Mouse (Mus musculus) MEL (cell line): Measurements from ENCODE around the gene Tas2r119.
"Not testable (repeated sequence)": the region's sequence is repeated elsewhere in the genome, so short reads cannot be mapped to it uniquely, and the experiment has no call there.

Experiments used
- CHD1 ChIP-seq: IDR thresholded peaks from 2 replicates; pipeline ENCODE4 v1.6.1; 2012; ENCODE audit warnings: low read depth, mild to moderate bottlenecking, inconsistent platforms, low read length, improper control_type of control experiment
- CHD2 ChIP-seq: IDR thresholded peaks from 2 replicates; pipeline ENCODE4 v1.6.1; 2011; ENCODE audit warnings: low read length, improper control_type of control experiment
- CTCF ChIP-seq, 3 experiments: IDR thresholded peaks in 2 of 3; conservative IDR thresholded peaks in 1 of 3; 2 replicates each; pipeline ENCODE4 v1.5.1; 2011 to 2012; ENCODE audit warnings: low read length in 3 of 3, low read depth in 2 of 3, mild to moderate bottlenecking in 2 of 3, improper control_type of control experiment in 1 of 3, inconsistent platforms in 1 of 3, mixed read lengths in 1 of 3, moderate library complexity in 1 of 3; ENCODE audit not compliant: control insufficient read depth in 1 of 3, insufficient read depth in 1 of 3, poor library complexity in 1 of 3, severe bottlenecking in 1 of 3
- EP300 ChIP-seq, 2 experiments: IDR thresholded peaks; 2 replicates each; pipeline ENCODE4 v1.6.1; 2011; ENCODE audit warnings: improper control_type of control experiment in 2 of 2, low read length in 2 of 2, low read depth in 1 of 2, mild to moderate bottlenecking in 1 of 2
- JUND ChIP-seq: IDR thresholded peaks from 2 replicates; pipeline ENCODE4 v1.6.1; 2011; ENCODE audit warnings: low read depth, mild to moderate bottlenecking, improper control_type of control experiment, low read length
- MAFK ChIP-seq: IDR thresholded peaks from 2 replicates; pipeline ENCODE4 v1.6.1; 2011; ENCODE audit warnings: low read depth, mild to moderate bottlenecking, low read length, improper control_type of control experiment, borderline replicate concordance
- MAX ChIP-seq: IDR thresholded peaks from 2 replicates; pipeline ENCODE4 v1.6.1; 2011; ENCODE audit warnings: low read length, improper control_type of control experiment
- POLR2A ChIP-seq, 2 experiments: IDR thresholded peaks; 2 replicates each; pipeline ENCODE4 v1.6.1; 2011 to 2012; ENCODE audit warnings: low read length in 2 of 2, mild to moderate bottlenecking in 2 of 2, control low read depth in 1 of 2, improper control_type of control experiment in 1 of 2, low read depth in 1 of 2, moderate library complexity in 1 of 2; ENCODE audit not compliant: control insufficient read depth in 1 of 2, insufficient read depth in 1 of 2, poor library complexity in 1 of 2
- USF1 ChIP-seq: IDR thresholded peaks from 2 replicates; pipeline ENCODE4 v1.6.1; 2014; ENCODE audit warnings: low read depth, mild to moderate bottlenecking, inconsistent platforms, low read length, improper control_type of control experiment, moderate library complexity

DNA sequence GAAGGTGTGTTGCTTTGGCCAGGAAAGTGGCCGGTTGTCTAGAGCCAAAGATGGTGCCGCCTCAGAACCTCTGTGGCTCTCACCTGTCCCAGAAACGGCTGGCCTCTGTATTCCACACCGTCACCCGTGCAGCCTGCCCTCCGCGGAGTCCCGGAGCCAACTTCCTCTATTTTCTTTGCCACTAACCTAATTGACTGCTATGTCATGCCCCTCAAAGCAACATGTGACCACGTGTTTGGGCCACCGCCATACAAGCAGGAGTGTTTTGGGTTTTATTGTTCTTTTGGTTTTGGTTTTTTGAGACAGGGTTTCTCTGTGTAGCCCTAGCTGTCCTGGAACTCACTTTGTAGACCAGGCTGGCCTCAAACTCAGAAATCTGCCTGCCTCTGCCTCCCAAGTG lies 37.6 kb downstream of the Tas2r119 start:
- TF ChIP-seq USF1; CHD2; POLR2A (IDR thresholded peaks at IDR 0.05; ENCODE audit: control insufficient read depth in 1 of 2, insufficient read depth in 1 of 2, low read depth in 1 of 2, low read length in 2 of 2, poor library complexity in 1 of 2); CHD1; JUND; MAX; MAFK; EP300 (IDR thresholded peaks at IDR 0.05; ENCODE audit: low read depth in 1 of 2, low read length in 2 of 2); CTCF (IDR thresholded peaks at IDR 0.05 in 2 of 3, conservative IDR thresholded peaks at IDR 0.05 in 1 of 3; ENCODE audit: control insufficient read depth in 1 of 3, insufficient read depth in 1 of 3, low read depth in 2 of 3, low read length in 3 of 3, poor library complexity in 1 of 3, severe bottlenecking in 1 of 3): not testable (repeated sequence)
